Mouse (Mus musculus) c-Kit-negative CD71-positive TER-119-positive erythroid progenitor cells, embryonic 14.5 days (primary cell): ENCODE data around the gene Ube2f.
A peak's percentile ranks its signal among the peaks of the same experiment; 100 is the strongest.

Source experiments
- DNase-seq: peaks from one replicate; pipeline ENCODE4 v3.0.0-alpha.2; 2013; ENCODE audit warnings: low read depth, low spot score

Ube2f gene

GRCm38 (mm10) chr1:91297799-91298744 is 48.0 kb downstream of the Ube2f start, which contains the start of gene Scly:
TSS of gene Scly (plus strand) at chr1:91298338.
- peak; percentile 94 for DNase-seq

- peak; percentile 12 for DNase-seq
Observed at GRCm38 (mm10) chr1:91299026-91299706, 49.1 kb downstream of the Ube2f start.

GRCm38 (mm10) chr1:91299707-91300426 is 49.8 kb downstream of the Ube2f start:
- peak; percentile 12 for DNase-seq

- DNase-seq, result no peak
Observed at GRCm38 (mm10) chr1:91301206-91301920, 51.3 kb downstream of the Ube2f start.

- DNase-seq, result no peak
Observed at GRCm38 (mm10) chr1:91302021-91302420, 51.9 kb downstream of the Ube2f start.

- no peak for DNase-seq
Observed at GRCm38 (mm10) chr1:91304621-91305020, 54.5 kb downstream of the Ube2f start.

- no peak for DNase-seq
Observed at GRCm38 (mm10) chr1:91309366-91310085, 59.4 kb downstream of the Ube2f start.

- no peak for DNase-seq
Observed at GRCm38 (mm10) chr1:91312273-91312672, 62.2 kb downstream of the Ube2f start.

- DNase-seq, result no peak
Observed at GRCm38 (mm10) chr1:91313251-91313650, 63.1 kb downstream of the Ube2f start.

GRCm38 (mm10) chr1:91317656-91318055 is 67.6 kb downstream of the Ube2f start:
- DNase-seq, result no peak

- no peak for DNase-seq
Observed at GRCm38 (mm10) chr1:91321760-91322438, 71.8 kb downstream of the Ube2f start, which contains the start of gene Espnl. TSS of gene Espnl (plus strand) at chr1:91322075.

GRCm38 (mm10) chr1:91324646-91325045 is 74.5 kb downstream of the Ube2f start:
- no peak for DNase-seq

- no peak for DNase-seq
Observed at GRCm38 (mm10) chr1:91325488-91326042, 75.5 kb downstream of the Ube2f start.

GRCm38 (mm10) chr1:91332102-91332501 is 82.0 kb downstream of the Ube2f start:
- DNase-seq, result no peak

- DNase-seq, result no peak
Observed at GRCm38 (mm10) chr1:91333582-91333981, 83.5 kb downstream of the Ube2f start.

GRCm38 (mm10) chr1:91337355-91337754 is 87.3 kb downstream of the Ube2f start:
- no peak for DNase-seq
